Comparison of ENCODE assay signal across 8 mouse cellular contexts in genomic region chr1:161250604-161251416, GRCm38 (mm10). TPM values are rescaled to one million over a fixed set of nuclear protein-coding genes. Genes with fewer than 3 reads are reported as not detected.
DNase-seq lines count a peak whose midpoint lies in the region; ATAC-seq and TF ChIP-seq lines count a peak whose summit lies in the region.

Gene Prdx6, minus strand, starts transcription at chr1:161251219.

- peak within 1 kb of the TSS; percentile 95 for H3K4me3 ChIP-seq in forebrain, embryonic 10.5 days
- H3K4me3 ChIP-seq in heart, embryonic 14.5 days (ENCODE audit: control insufficient read depth in 1 of 2, insufficient read depth in 1 of 2, low read depth in 1 of 2, low read length in 2 of 2): peak within 1 kb of the TSS; percentile 61 to 83
- H3K4me3 ChIP-seq in liver, embryonic 14.5 days (ENCODE audit: insufficient read depth in 1 of 2, low read depth in 2 of 2, low read length in 2 of 2): peak within 1 kb of the TSS; percentile 89 to 94
- peak within 1 kb of the TSS; percentile 66 for H3K4me3 ChIP-seq in stomach, embryonic 15.5 days (replicated peaks)

- H3K36me3 ChIP-seq in forebrain, embryonic 10.5 days (replicated peaks): peaks cover 27% of the 10 kb centered on the region
- H3K36me3 ChIP-seq in heart, embryonic 14.5 days (ENCODE audit: control insufficient read depth, insufficient read depth, low read length): peaks cover 15% of the 10 kb centered on the region
- peaks cover 13% of the 10 kb centered on the region for H3K36me3 ChIP-seq in liver, embryonic 14.5 days (replicated peaks; ENCODE audit: control insufficient read depth, insufficient read depth, low read depth)
- peaks cover 10% of the 10 kb centered on the region; the same call in 1 of the 2 replicates for H3K36me3 ChIP-seq in stomach, embryonic 15.5 days

- TF ChIP-seq CTCF in liver, embryonic 14.5 days (IDR thresholded peaks at IDR 0.05; ENCODE audit: low read depth): peak; percentile 42; the same call in 1 of the 2 replicates

- WGBS in forebrain, embryonic 10.5 days: under 1% methylated on average over 66 of the region's 66 CpGs
- WGBS in heart, embryonic 14.5 days: under 1% methylated on average over 66 of the region's 66 CpGs
- under 1% methylated on average over 59 of the region's 66 CpGs for WGBS in liver, embryonic 14.5 days (ENCODE audit: insufficient replicate concordance)
- under 1% methylated on average over 64 of the region's 66 CpGs for WGBS in stomach, embryonic 15.5 days

- peak within 1 kb of the TSS; percentile 93 for H3K9ac ChIP-seq in heart, embryonic 14.5 days (ENCODE audit: low read length)
- peak within 1 kb of the TSS; percentile 93 for H3K9ac ChIP-seq in liver, embryonic 14.5 days (replicated peaks)
- peak within 1 kb of the TSS; percentile 76 for H3K9ac ChIP-seq in stomach, embryonic 15.5 days

- DNase-seq in CD8-positive naive resting alpha-beta T cell, adult 2 months (ENCODE audit: low read depth in 2 of 2, low spot score in 2 of 2): peak; percentile 77 to 83
- DNase-seq in c-Kit-positive CD71-negative TER-119-negative erythroid progenitor cells, embryonic 14.5 days (ENCODE audit: low read depth): peak; percentile 64
- DNase-seq in forebrain, embryonic 10.5 days (ENCODE audit: extremely low spot score, low spot score): peak; percentile 89
- peak; percentile 89 for DNase-seq in kidney, postnatal 14 days
- peak; percentile 71 to 79 (median 76) for DNase-seq in liver, embryonic 14.5 days (ENCODE audit: low read depth in 3 of 3, low spot score in 3 of 3)
- DNase-seq in neural tube, embryonic 10.5 days (ENCODE audit: extremely low spot score, low spot score): peak; percentile 87

- TF ChIP-seq EP300 in liver, embryonic 14.5 days (IDR thresholded peaks at IDR 0.05; ENCODE audit: low read depth): no peak

- no peaks in the 10 kb centered on the region for H3K9me3 ChIP-seq in forebrain, embryonic 10.5 days
- no peaks in the 10 kb centered on the region for H3K9me3 ChIP-seq in heart, embryonic 14.5 days (ENCODE audit: control insufficient read depth, low read length)
- H3K9me3 ChIP-seq in liver, embryonic 14.5 days (ENCODE audit: control insufficient read depth, low read length): no peaks in the 10 kb centered on the region
- H3K9me3 ChIP-seq in stomach, embryonic 15.5 days: no peaks in the 10 kb centered on the region

- peak; percentile 91 for ATAC-seq in heart, embryonic 14.5 days (ENCODE audit: insufficient number of reproducible peaks, insufficient read depth, low FRiP score, low read depth)
- ATAC-seq in liver, embryonic 14.5 days (ENCODE audit: insufficient read depth): peak; percentile 82
- peak; percentile 94 for ATAC-seq in stomach, embryonic 15.5 days (ENCODE audit: insufficient read depth, low FRiP score, low read depth)

- H3K27me3 ChIP-seq in forebrain, embryonic 10.5 days (ENCODE audit: poor library complexity, severe bottlenecking): peaks cover 25% of the 10 kb centered on the region
- H3K27me3 ChIP-seq in heart, embryonic 14.5 days (ENCODE audit: control insufficient read depth, insufficient read depth, low read length): no peaks in the 10 kb centered on the region; the same call in 1 of the 2 replicates
- H3K27me3 ChIP-seq in liver, embryonic 14.5 days (ENCODE audit: control insufficient read depth, insufficient read depth, low read length): no peaks in the 10 kb centered on the region
- H3K27me3 ChIP-seq in stomach, embryonic 15.5 days (replicated peaks): no peaks in the 10 kb centered on the region

- H3K27ac ChIP-seq in forebrain, embryonic 10.5 days: peak within 1 kb of the TSS; percentile 97
- H3K27ac ChIP-seq in heart, embryonic 14.5 days (replicated peaks in 1 of 2; ENCODE audit: control insufficient read depth in 1 of 2, insufficient read depth in 1 of 2, low read depth in 2 of 2, low read length in 2 of 2): peak within 1 kb of the TSS; percentile 56 to 87
- H3K27ac ChIP-seq in liver, embryonic 14.5 days: peak within 1 kb of the TSS; percentile 80
- H3K27ac ChIP-seq in stomach, embryonic 15.5 days: peak within 1 kb of the TSS; percentile 67

- H3K4me2 ChIP-seq in heart, embryonic 14.5 days (ENCODE audit: low read length): peak within 1 kb of the TSS; percentile 75
- H3K4me2 ChIP-seq in liver, embryonic 14.5 days (ENCODE audit: low read depth): peak within 1 kb of the TSS; percentile 89
- H3K4me2 ChIP-seq in stomach, embryonic 15.5 days: peak within 1 kb of the TSS; percentile 72

- peaks cover 39% of the 10 kb centered on the region for H3K4me1 ChIP-seq in forebrain, embryonic 10.5 days
- H3K4me1 ChIP-seq in heart, embryonic 14.5 days (ENCODE audit: control insufficient read depth in 2 of 2, insufficient read depth in 2 of 2, low read length in 2 of 2): peaks cover 10 to 35% of the 10 kb centered on the region in 2 experiments
- H3K4me1 ChIP-seq in liver, embryonic 14.5 days (replicated peaks; ENCODE audit: control insufficient read depth in 2 of 2, insufficient read depth in 2 of 2, low read length in 1 of 2): peaks cover 62 to 71% of the 10 kb centered on the region in 2 experiments
- peaks cover 18% of the 10 kb centered on the region for H3K4me1 ChIP-seq in stomach, embryonic 15.5 days

RNA-seq across cellular contexts. Expression of gene Prdx6, which starts in this region (rescaled TPM):
- polyA plus RNA-seq in forebrain, embryonic 10.5 days (2016; fragmentation: Nextera tagmentation; extraction: Ambion mirVana): 663 and 680 TPM in 2 replicates
- 383 and 410 TPM in 2 replicates for polyA plus RNA-seq in heart, embryonic 14.5 days (2014; fragmentation: Nextera tagmentation; extraction: Ambion mirVana)
- polyA plus RNA-seq in liver, embryonic 14.5 days (2012; rRNA removed): 63.6 and 106 TPM in 2 replicates
- polyA plus RNA-seq in liver, embryonic 14.5 days (2014; fragmentation: Nextera tagmentation; extraction: Ambion mirVana): 341 and 350 TPM in 2 replicates
- 414 and 461 TPM in 2 replicates for polyA plus RNA-seq in stomach, embryonic 15.5 days (2015; fragmentation: Nextera tagmentation; extraction: Ambion mirVana)

Comparison
In these comparisons a context has a peak if more than half of its experiments do, and no peak if none do; other contexts are left out.
1. Peak in every context shown above with its lines: DNase-seq, ATAC-seq, H3K4me3 ChIP-seq and H3K27ac ChIP-seq.